ENCODE assay signal across 9 mouse cellular contexts in genomic region chr11:66985136-66985702, GRCm38 (mm10). TPM values are rescaled to one million over a fixed set of nuclear protein-coding genes. Genes with fewer than 3 reads are reported as not detected.
DNase-seq lines count a peak whose midpoint lies in the region; ATAC-seq lines count a peak whose summit lies in the region.
"Had no signal": no experiment of that assay in that cellular context is flagged by ENCODE, and none has a peak within 500 bp of the region (broad histone marks: within the 10 kb centered on the region; RNA-seq: fewer than 3 reads in every experiment).

No protein-coding gene starts in this region.

- no peaks in the 10 kb centered on the region; the same call in 1 of the 2 replicates for H3K27me3 ChIP-seq in heart, embryonic 10.5 days (ENCODE audit: insufficient read depth, poor library complexity, severe bottlenecking)
- no peaks in the 10 kb centered on the region for H3K27me3 ChIP-seq in embryonic facial prominence, embryonic 14.5 days (replicated peaks; ENCODE audit: control insufficient read depth, insufficient read depth, low read length)
- H3K27me3 ChIP-seq in intestine, embryonic 14.5 days (replicated peaks; ENCODE audit: control insufficient read depth, insufficient read depth, low read length): no peaks in the 10 kb centered on the region
- H3K27me3 ChIP-seq in liver, embryonic 15.5 days: peaks cover 18% of the 10 kb centered on the region

- WGBS in heart, embryonic 10.5 days: 35% methylated on average over 11 of the region's 11 CpGs
- 29% methylated on average over 11 of the region's 11 CpGs for WGBS in embryonic facial prominence, embryonic 14.5 days
- 23% methylated on average over 11 of the region's 11 CpGs for WGBS in intestine, embryonic 14.5 days
- 22% methylated on average over 11 of the region's 11 CpGs for WGBS in liver, embryonic 15.5 days (ENCODE audit: insufficient replicate concordance)

- peak overlapping the region; percentile 78 for H3K4me2 ChIP-seq in embryonic facial prominence, embryonic 14.5 days (ENCODE audit: low read depth, low read length)
- peak overlapping the region; percentile 68 for H3K4me2 ChIP-seq in intestine, embryonic 14.5 days (ENCODE audit: low read length)
- H3K4me2 ChIP-seq in liver, embryonic 15.5 days: peak overlapping the region; percentile 64

- DNase-seq in heart, embryonic 10.5 days (ENCODE audit: low spot score): no peak
- no peak for DNase-seq in heart, postnatal 36 days
- no peak for DNase-seq in embryonic facial prominence, embryonic 14.5 days (ENCODE audit: low spot score)
- DNase-seq in intestine, embryonic 14.5 days (ENCODE audit: low spot score): no peak
- DNase-seq in embryo, embryonic 9.5 days (ENCODE audit: extremely low spot score): no peak
- DNase-seq in left cerebral cortex, postnatal 25 days (ENCODE audit: low spot score in 2 of 2): no peak
- DNase-seq in urinary bladder, adult 2 months (ENCODE audit: low spot score): no peak

- H3K27ac ChIP-seq in heart, embryonic 10.5 days: peak overlapping the region; percentile 80
- 0 out of 2 replicates have a peak overlapping the region, but pooled peaks have one; percentile 77 for H3K27ac ChIP-seq in embryonic facial prominence, embryonic 14.5 days (replicated peaks; ENCODE audit: low read depth, low read length)
- peak overlapping the region; percentile 60 for H3K27ac ChIP-seq in intestine, embryonic 14.5 days (ENCODE audit: low read depth)
- H3K27ac ChIP-seq in liver, embryonic 15.5 days (replicated peaks): no peak overlapping the region

- no peaks in the 10 kb centered on the region for H3K9me3 ChIP-seq in heart, embryonic 10.5 days
- H3K9me3 ChIP-seq in embryonic facial prominence, embryonic 14.5 days (ENCODE audit: control insufficient read depth, low read length): no peaks in the 10 kb centered on the region
- H3K9me3 ChIP-seq in intestine, embryonic 14.5 days (ENCODE audit: control insufficient read depth, low read length): no peaks in the 10 kb centered on the region
- no peaks in the 10 kb centered on the region for H3K9me3 ChIP-seq in liver, embryonic 15.5 days (replicated peaks)

- H3K4me3 ChIP-seq in heart, embryonic 10.5 days: peak overlapping the region; percentile 57
- H3K4me3 ChIP-seq in embryonic facial prominence, embryonic 14.5 days (ENCODE audit: low read depth, low read length): peak overlapping the region; percentile 46
- H3K4me3 ChIP-seq in intestine, embryonic 14.5 days (ENCODE audit: low read depth, low read length): peak overlapping the region; percentile 39
- H3K4me3 ChIP-seq in liver, embryonic 15.5 days (replicated peaks): peak overlapping the region; percentile 53

- intact Hi-C loops in heart, postnatal 36 days (cut with DNase I): loop anchor here (1.0 to 2.0 kb wide), 2 partner anchors 36 to 79 kb away; no protein-coding TSS in a partner anchor
- intact Hi-C loops in left cerebral cortex, postnatal 25 days (cut with DNase I): loop anchor here (1.0 to 2.0 kb wide), 3 partner anchors 36 to 79 kb away; no protein-coding TSS in a partner anchor

- peaks cover 26% of the 10 kb centered on the region for H3K4me1 ChIP-seq in heart, embryonic 10.5 days
- H3K4me1 ChIP-seq in embryonic facial prominence, embryonic 14.5 days (ENCODE audit: control insufficient read depth, insufficient read depth, low read length): peaks cover 15% of the 10 kb centered on the region
- peaks cover 27% of the 10 kb centered on the region for H3K4me1 ChIP-seq in intestine, embryonic 14.5 days (replicated peaks; ENCODE audit: control insufficient read depth, insufficient read depth, low read length)
- peaks cover 6% of the 10 kb centered on the region; the same call in 1 of the 2 replicates for H3K4me1 ChIP-seq in liver, embryonic 15.5 days (replicated peaks)

- ATAC-seq in embryonic facial prominence, embryonic 14.5 days (ENCODE audit: low read depth): no peak
- no peak for ATAC-seq in intestine, embryonic 14.5 days (replicated peaks; ENCODE audit: low FRiP score, low TSS enrichment, low read depth)
- ATAC-seq in liver, embryonic 15.5 days (ENCODE audit: insufficient read depth): no peak

- peak overlapping the region; percentile 62 for H3K9ac ChIP-seq in embryonic facial prominence, embryonic 14.5 days (ENCODE audit: low read depth, low read length)
- H3K9ac ChIP-seq in intestine, embryonic 14.5 days (ENCODE audit: low read length): peak overlapping the region; percentile 29
- H3K9ac ChIP-seq in liver, embryonic 15.5 days: peak overlapping the region; percentile 15; the same call in 1 of the 2 replicates

- no peaks in the 10 kb centered on the region for H3K36me3 ChIP-seq in heart, embryonic 10.5 days
- no peaks in the 10 kb centered on the region for H3K36me3 ChIP-seq in embryonic facial prominence, embryonic 14.5 days (ENCODE audit: control insufficient read depth, insufficient read depth, low read length)
- H3K36me3 ChIP-seq in intestine, embryonic 14.5 days (ENCODE audit: control insufficient read depth, insufficient read depth, low read length): no peaks in the 10 kb centered on the region
- H3K36me3 ChIP-seq in liver, embryonic 15.5 days (replicated peaks): no peaks in the 10 kb centered on the region
- H3K36me3 ChIP-seq: G1E had no signal

RNA-seq across cellular contexts. Expression of gene Tmem238l, which starts 28.8 kb away (rescaled TPM):
- 0.28 TPM in 1 of 2 replicates, not detected in the other for polyA plus RNA-seq in heart, embryonic 10.5 days (2016; fragmentation: Nextera tagmentation; extraction: Ambion mirVana)
- total RNA-seq in heart, postnatal 36 days (2021): not detected
- not detected in 2 replicates for polyA plus RNA-seq in embryonic facial prominence, embryonic 14.5 days (2014; fragmentation: Nextera tagmentation; extraction: Ambion mirVana)
- 0.67 and 0.68 TPM in 2 replicates for polyA plus RNA-seq in intestine, embryonic 14.5 days (2014; fragmentation: Nextera tagmentation; extraction: Ambion mirVana)
- polyA plus RNA-seq in liver, embryonic 15.5 days (2015; fragmentation: Nextera tagmentation; extraction: Ambion mirVana): not detected in 2 replicates
- not detected for total RNA-seq in left cerebral cortex, postnatal 25 days (2021)
- polyA plus RNA-seq in urinary bladder, adult 2 months (2012; rRNA removed): 98.6 and 128 TPM in 2 replicates
- total RNA-seq: G1E had no signal
- polyA plus RNA-seq: G1E had no signal

RNA-seq across cellular contexts. Expression of gene Tmem220, which starts 39.7 kb away (rescaled TPM):
- 1.7 and 1.8 TPM in 2 replicates for polyA plus RNA-seq in heart, embryonic 10.5 days (2016; fragmentation: Nextera tagmentation; extraction: Ambion mirVana)
- total RNA-seq in heart, postnatal 36 days (2021): 1 to 10 TPM; 1.5 to 1.9 TPM
- 1.2 and 1.6 TPM in 2 replicates for polyA plus RNA-seq in embryonic facial prominence, embryonic 14.5 days (2014; fragmentation: Nextera tagmentation; extraction: Ambion mirVana)
- polyA plus RNA-seq in intestine, embryonic 14.5 days (2014; fragmentation: Nextera tagmentation; extraction: Ambion mirVana): 1.1 and 1.2 TPM in 2 replicates
- 2.5 TPM in 2 replicates for polyA plus RNA-seq in liver, embryonic 15.5 days (2015; fragmentation: Nextera tagmentation; extraction: Ambion mirVana)
- total RNA-seq in left cerebral cortex, postnatal 25 days (2021): under 1 TPM; 0.41 to 0.44 TPM
- polyA plus RNA-seq in urinary bladder, adult 2 months (2012; rRNA removed): 7.4 and 8.1 TPM in 2 replicates

Comparison
In these comparisons a context has a peak if more than half of its experiments do, and no peak if none do; other contexts are left out.
1. RNA of gene Tmem238l, which starts 28.8 kb away (polyA plus RNA-seq): 98.6 to 128 TPM in urinary bladder, adult 2 months; 0.67 to 0.68 TPM in intestine, embryonic 14.5 days, not detected in embryonic facial prominence, embryonic 14.5 days, 0.28 TPM in heart, embryonic 10.5 days and not detected in liver, embryonic 15.5 days; every median in the first group is over 10 times any median in the second.
2. Peak in every context shown above with its lines, with median percentiles within 50 percentile points of each other: H3K4me3 ChIP-seq, H3K4me2 ChIP-seq and H3K9ac ChIP-seq.